ENCODE assay signal across 32 mouse cellular contexts in the genomic region with DNA sequence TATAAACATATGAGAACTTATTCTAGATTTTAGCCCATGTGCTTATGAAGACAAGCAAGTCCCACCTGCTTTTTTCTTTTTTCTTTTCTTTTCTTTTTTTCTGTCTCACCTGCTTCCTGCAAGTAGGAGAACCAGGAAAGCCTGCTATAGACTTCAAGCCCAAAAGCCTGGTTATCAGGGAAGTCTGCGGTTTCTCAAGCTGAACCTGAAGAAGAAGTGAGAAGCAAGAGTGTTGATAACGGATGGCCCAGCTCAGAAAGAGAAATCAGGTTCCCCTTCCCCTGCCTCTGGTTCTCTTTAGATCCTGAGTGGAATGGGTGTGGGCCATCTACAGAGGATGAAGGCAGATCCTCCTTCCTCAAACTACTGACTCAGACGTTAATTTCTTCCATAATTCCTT. TPM values are rescaled to one million over a fixed set of nuclear protein-coding genes. Genes with fewer than 3 reads are reported as not detected.
DNase-seq lines count a peak whose midpoint lies in the region; ATAC-seq and TF ChIP-seq lines count a peak whose summit lies in the region.
"Had no signal": no experiment of that assay in that cellular context is flagged by ENCODE, and none has a peak within 500 bp of the region (broad histone marks: within the 10 kb centered on the region; RNA-seq: fewer than 3 reads in every experiment).

No protein-coding gene starts in this region.

- no peak overlapping the region for H3K9ac ChIP-seq in hindbrain, embryonic 12.5 days
- H3K9ac ChIP-seq: forebrain, embryonic 13.5 days; heart, embryonic 13.5 days; hindbrain, embryonic 13.5 days; intestine, embryonic 15.5 days had no signal

- H3K4me1 ChIP-seq in bone marrow, adult 2 months (ENCODE audit: control insufficient read depth, insufficient read depth, low read length): peaks cover 4% of the 10 kb centered on the region
- H3K4me1 ChIP-seq in hindbrain, embryonic 12.5 days: no peaks in the 10 kb centered on the region
- H3K4me1 ChIP-seq: forebrain, embryonic 10.5 days; forebrain, embryonic 13.5 days; heart, embryonic 10.5 days; heart, embryonic 13.5 days; hindbrain, embryonic 13.5 days; intestine, embryonic 15.5 days had no signal

- no peaks in the 10 kb centered on the region for H3K79me2 ChIP-seq in macrophage (ENCODE audit: inconsistent target)

- H3K4me3 ChIP-seq in bone marrow, adult 2 months (replicated peaks; ENCODE audit: control insufficient read depth, low read depth, low read length): no peak overlapping the region
- no peak overlapping the region for H3K4me3 ChIP-seq in macrophage (ENCODE audit: inconsistent target)
- H3K4me3 ChIP-seq in hindbrain, embryonic 12.5 days: no peak overlapping the region
- H3K4me3 ChIP-seq: forebrain, embryonic 10.5 days; forebrain, embryonic 13.5 days; gastrocnemius, adult 2 months; heart, embryonic 10.5 days; heart, embryonic 13.5 days; hindbrain, embryonic 13.5 days; intestine, embryonic 15.5 days had no signal

- peak overlapping the region; percentile 34; the same call in 1 of the 2 replicates for H3K27ac ChIP-seq in bone marrow, adult 2 months (ENCODE audit: control insufficient read depth, insufficient read depth, low read depth, low read length, poor library complexity)
- H3K27ac ChIP-seq in macrophage: 0 out of 2 replicates have a peak overlapping the region, but pooled peaks have one; percentile 4
- H3K27ac ChIP-seq in hindbrain, embryonic 12.5 days: no peak overlapping the region
- H3K27ac ChIP-seq: forebrain, embryonic 10.5 days; forebrain, embryonic 13.5 days; gastrocnemius, adult 2 months; heart, embryonic 10.5 days; heart, embryonic 13.5 days; hindbrain, embryonic 13.5 days; intestine, embryonic 15.5 days had no signal

- no peak for TF ChIP-seq POLR2A in bone marrow, adult 2 months (IDR thresholded peaks at IDR 0.05; ENCODE audit: borderline replicate concordance, control insufficient read depth, low read depth, low read length)

- TF ChIP-seq CTCF in bone marrow, adult 2 months (IDR thresholded peaks at IDR 0.05; ENCODE audit: control insufficient read depth, insufficient read depth, low read length): no peak

- H3K36me3 ChIP-seq in macrophage (ENCODE audit: inconsistent target): no peaks in the 10 kb centered on the region
- H3K36me3 ChIP-seq in hindbrain, embryonic 12.5 days: no peaks in the 10 kb centered on the region
- H3K36me3 ChIP-seq: forebrain, embryonic 10.5 days; heart, embryonic 10.5 days; heart, embryonic 13.5 days; hindbrain, embryonic 13.5 days; intestine, embryonic 15.5 days had no signal

- no peaks in the 10 kb centered on the region for H3K9me3 ChIP-seq in hindbrain, embryonic 12.5 days (replicated peaks)
- H3K9me3 ChIP-seq: forebrain, embryonic 10.5 days; forebrain, embryonic 13.5 days; heart, embryonic 10.5 days; hindbrain, embryonic 13.5 days; intestine, embryonic 15.5 days had no signal

- no peak overlapping the region for H3K4me2 ChIP-seq in hindbrain, embryonic 12.5 days (replicated peaks)
- H3K4me2 ChIP-seq: forebrain, embryonic 13.5 days; heart, embryonic 13.5 days; hindbrain, embryonic 13.5 days; intestine, embryonic 15.5 days had no signal

- ATAC-seq in hindbrain, embryonic 12.5 days (ENCODE audit: low FRiP score): no peak
- ATAC-seq: forebrain, embryonic 13.5 days; forebrain, embryonic 16.5 days; hindbrain, embryonic 16.5 days; intestine, embryonic 15.5 days had no signal

- WGBS in bone marrow, adult 2 months: 21% methylated on average over 3 of the region's 3 CpGs
- WGBS in macrophage (ENCODE audit: missing documents): 37% methylated on average over 3 of the region's 3 CpGs
- WGBS in hindbrain, embryonic 12.5 days: 85% methylated on average over 3 of the region's 3 CpGs

- no peaks in the 10 kb centered on the region for H3K27me3 ChIP-seq in hindbrain, embryonic 12.5 days
- H3K27me3 ChIP-seq: forebrain, embryonic 13.5 days; heart, embryonic 13.5 days; hindbrain, embryonic 13.5 days; intestine, embryonic 15.5 days had no signal

- peak; percentile 46 to 52 for DNase-seq in spleen, postnatal 36 days (ENCODE audit: low spot score in 2 of 2)
- DNase-seq in spleen, postnatal 14 days (ENCODE audit: low spot score in 2 of 2): no peak
- no peak for DNase-seq in embryo, embryonic 9.5 days (ENCODE audit: extremely low spot score)
- DNase-seq in cerebellum, adult 8-10 months: no peak
- DNase-seq: adrenal gland, adult 2 months; adrenal gland, postnatal 14 days; cerebellum, adult 11 months; cerebellum, adult 2 months; cerebellum, postnatal 10 days; cerebellum, postnatal 36 days; embryo, embryonic 11 days; gastrocnemius, adult 2 months; gastrocnemius, postnatal 14 days; heart, adult 18-20 months; kidney, adult 11 months had no signal

RNA-seq across cellular contexts. Expression of a gene that starts 4.7 kb away (rescaled TPM):
- polyA plus RNA-seq in bone marrow, adult 2 months (2011; ENCODE audit: insufficient read depth, insufficient read length, low replicate concordance, missing spikeins): 18.2 and 44.1 TPM in 2 replicates
- total RNA-seq in macrophage (2018; cell fraction: chromatin; rRNA removed): 1 to 10 TPM in 5 of 26 experiments, under 1 TPM in 4, not detected in 17; 0.58 to 2.7 (median 1.1) TPM
- 1 to 10 TPM in 2 of 26 experiments, under 1 TPM in 17, not detected in 7; 0.11 to 1.1 (median 0.52) TPM for total RNA-seq in macrophage (2018; cell fraction: cytosol; rRNA removed)
- total RNA-seq in macrophage (2018; cell fraction: nucleus; rRNA removed): 1 to 10 TPM in 6 of 26 experiments, under 1 TPM in 7, not detected in 13; 0.46 to 4.4 (median 1.00) TPM
- 0.26 to 0.79 TPM (median 0.56 TPM) in 3 replicates for polyA plus RNA-seq in macrophage (2018)
- not detected in 2 replicates for polyA plus RNA-seq in hindbrain, embryonic 12.5 days (2016; fragmentation: Nextera tagmentation; extraction: Ambion mirVana)
- total RNA-seq: gastrocnemius, adult 2 months had no signal
- polyA plus RNA-seq: embryonic facial prominence, embryonic 11.5 days; embryonic facial prominence, embryonic 14.5 days; forebrain, embryonic 10.5 days; forebrain, embryonic 13.5 days; forebrain, embryonic 16.5 days; hindbrain, embryonic 13.5 days; hindbrain, embryonic 16.5 days; intestine, embryonic 15.5 days had no signal

RNA-seq across cellular contexts. Expression of a gene that starts 19.3 kb away (rescaled TPM):
- polyA plus RNA-seq in bone marrow, adult 2 months (2011; ENCODE audit: insufficient read depth, insufficient read length, low replicate concordance, missing spikeins): not detected in 2 replicates
- total RNA-seq in macrophage (2018; cell fraction: chromatin; rRNA removed): 1 to 10 TPM in 2 of 26 experiments, under 1 TPM in 1, not detected in 23; 0.49 to 6.0 (median 1.0) TPM
- total RNA-seq in macrophage (2018; cell fraction: cytosol; rRNA removed): under 1 TPM in 19 of 26 experiments, not detected in 7; 0.11 to 0.67 (median 0.24) TPM
- 1 to 10 TPM in 5 of 26 experiments, under 1 TPM in 7, not detected in 14; 0.43 to 5.2 (median 0.76) TPM for total RNA-seq in macrophage (2018; cell fraction: nucleus; rRNA removed)
- 0.47 to 0.68 TPM in 2 of 3 replicates, not detected in the other for polyA plus RNA-seq in macrophage (2018)
- polyA plus RNA-seq in hindbrain, embryonic 12.5 days (2016; fragmentation: Nextera tagmentation; extraction: Ambion mirVana): not detected in 2 replicates
- total RNA-seq: adrenal gland, adult 2 months; adrenal gland, postnatal 14 days; adrenal gland, postnatal 4 days; gastrocnemius, adult 2 months; gastrocnemius, postnatal 14 days; gastrocnemius, postnatal 4 days; heart, adult 18-20 months; heart, postnatal 25 days; hematopoietic stem cell, adult 5-6 weeks had no signal
- polyA plus RNA-seq: embryonic facial prominence, embryonic 11.5 days; embryonic facial prominence, embryonic 14.5 days; forebrain, embryonic 10.5 days; forebrain, embryonic 13.5 days; heart, embryonic 10.5 days; heart, embryonic 13.5 days had no signal

RNA-seq across cellular contexts. Expression of a gene that starts 44.3 kb away (rescaled TPM):
- 23.0 and 75.4 TPM in 2 replicates for polyA plus RNA-seq in bone marrow, adult 2 months (2011; ENCODE audit: insufficient read depth, insufficient read length, low replicate concordance, missing spikeins)
- 1,000 to 10,000 TPM in 14 of 26 experiments, 100 to 1,000 TPM in 12; 552 to 2,008 (median 1,011) TPM for total RNA-seq in macrophage (2018; cell fraction: chromatin; rRNA removed)
- total RNA-seq in macrophage (2018; cell fraction: cytosol; rRNA removed): 100 to 1,000 TPM; 224 to 730 (median 474) TPM
- 1,000 to 10,000 TPM in 21 of 26 experiments, 100 to 1,000 TPM in 5; 780 to 1,818 (median 1,207) TPM for total RNA-seq in macrophage (2018; cell fraction: nucleus; rRNA removed)
- polyA plus RNA-seq in macrophage (2018): 372 to 843 TPM (median 791 TPM) in 3 replicates
- polyA plus RNA-seq in hindbrain, embryonic 12.5 days (2016; fragmentation: Nextera tagmentation; extraction: Ambion mirVana): 0.43 and 0.49 TPM in 2 replicates
- polyA plus RNA-seq: forebrain, embryonic 10.5 days; heart, embryonic 10.5 days had no signal

RNA-seq across cellular contexts. Expression of a gene that starts 46.7 kb away (rescaled TPM):
- polyA plus RNA-seq in bone marrow, adult 2 months (2011; ENCODE audit: insufficient read depth, insufficient read length, low replicate concordance, missing spikeins): 7.5 and 18.2 TPM in 2 replicates
- total RNA-seq in macrophage (2018; cell fraction: chromatin; rRNA removed): 10 to 100 TPM in 17 of 26 experiments, 1 to 10 TPM in 9; 3.0 to 37.0 (median 17.2) TPM
- total RNA-seq in macrophage (2018; cell fraction: cytosol; rRNA removed): 10 to 100 TPM in 17 of 26 experiments, 1 to 10 TPM in 9; 6.9 to 18.6 (median 12.3) TPM
- total RNA-seq in macrophage (2018; cell fraction: nucleus; rRNA removed): 10 to 100 TPM in 12 of 26 experiments, 1 to 10 TPM in 14; 3.2 to 29.1 (median 9.8) TPM
- polyA plus RNA-seq in macrophage (2018): 9.6 to 14.7 TPM (median 12.1 TPM) in 3 replicates
- polyA plus RNA-seq in hindbrain, embryonic 12.5 days (2016; fragmentation: Nextera tagmentation; extraction: Ambion mirVana): 35.4 and 35.9 TPM in 2 replicates

RNA-seq across cellular contexts. Expression of a gene that starts 47.2 kb away (rescaled TPM):
- polyA plus RNA-seq in bone marrow, adult 2 months (2011; ENCODE audit: insufficient read depth, insufficient read length, low replicate concordance, missing spikeins): 2.4 and 4.4 TPM in 2 replicates
- 1 to 10 TPM in 9 of 26 experiments, not detected in 17; 1.3 to 2.3 (median 1.5) TPM for total RNA-seq in macrophage (2018; cell fraction: chromatin; rRNA removed)
- 1 to 10 TPM in 2 of 26 experiments, under 1 TPM in 24; 0.21 to 1.2 (median 0.51) TPM for total RNA-seq in macrophage (2018; cell fraction: cytosol; rRNA removed)
- total RNA-seq in macrophage (2018; cell fraction: nucleus; rRNA removed): 1 to 10 TPM in 7 of 26 experiments, under 1 TPM in 7, not detected in 12; 0.59 to 2.0 (median 1.1) TPM
- 0.43 to 0.62 TPM (median 0.55 TPM) in 3 replicates for polyA plus RNA-seq in macrophage (2018)
- polyA plus RNA-seq in hindbrain, embryonic 12.5 days (2016; fragmentation: Nextera tagmentation; extraction: Ambion mirVana): 0.63 TPM in 1 of 2 replicates, not detected in the other
- total RNA-seq: hematopoietic stem cell, adult 5-6 weeks had no signal
- polyA plus RNA-seq: embryonic facial prominence, embryonic 11.5 days had no signal

Comparison
In these comparisons a context has a peak if more than half of its experiments do, and no peak if none do; other contexts are left out.
1. DNase-seq: peak in spleen, postnatal 36 days (2 of 2); none in spleen, postnatal 14 days (0 of 2), embryo, embryonic 9.5 days (single experiment) and cerebellum, adult 8-10 months (single experiment).
2. RNA of a gene that starts 4.7 kb away (polyA plus RNA-seq): 18.2 to 44.1 TPM in bone marrow, adult 2 months; 0.26 to 0.79 TPM in macrophage and not detected in hindbrain, embryonic 12.5 days; every median in the first group is over 10 times any median in the second.
3. RNA of a gene that starts 44.3 kb away (polyA plus RNA-seq): 372 to 843 TPM in macrophage and 23.0 to 75.4 TPM in bone marrow, adult 2 months; 0.43 to 0.49 TPM in hindbrain, embryonic 12.5 days; every median in the first group is over 10 times any median in the second.